Mouse (Mus musculus): Measurements from ENCODE around the gene Atp5g1.

Gene Atp5g1

GRCm38 (mm10) chr11:96073295-96073993 is 2.0 kb downstream of the Atp5g1 start:
- DNase-seq (ENCODE audit: low spot score) = no peak

DNA sequence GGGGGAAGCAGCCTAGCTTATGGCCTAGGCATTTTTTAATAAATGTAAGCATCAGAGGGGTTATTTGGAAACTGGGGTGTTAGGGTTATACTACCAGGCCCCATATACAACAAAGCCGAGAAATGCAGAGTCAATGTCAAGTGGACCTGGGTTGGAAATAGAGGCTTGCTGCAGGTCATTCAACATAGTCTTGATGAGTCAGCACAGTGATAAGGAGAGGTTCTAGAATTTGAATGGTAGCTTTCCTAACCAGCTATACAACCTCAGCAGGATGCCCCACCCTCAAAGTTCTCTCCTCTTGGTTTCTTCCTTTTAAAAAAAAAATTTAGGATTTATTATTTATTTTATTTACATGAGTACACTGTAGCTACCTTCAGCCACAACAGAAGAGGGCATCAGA is 4.5 kb downstream of the Atp5g1 start:
- DNase-seq (ENCODE audit: low spot score) = no peak

DNA sequence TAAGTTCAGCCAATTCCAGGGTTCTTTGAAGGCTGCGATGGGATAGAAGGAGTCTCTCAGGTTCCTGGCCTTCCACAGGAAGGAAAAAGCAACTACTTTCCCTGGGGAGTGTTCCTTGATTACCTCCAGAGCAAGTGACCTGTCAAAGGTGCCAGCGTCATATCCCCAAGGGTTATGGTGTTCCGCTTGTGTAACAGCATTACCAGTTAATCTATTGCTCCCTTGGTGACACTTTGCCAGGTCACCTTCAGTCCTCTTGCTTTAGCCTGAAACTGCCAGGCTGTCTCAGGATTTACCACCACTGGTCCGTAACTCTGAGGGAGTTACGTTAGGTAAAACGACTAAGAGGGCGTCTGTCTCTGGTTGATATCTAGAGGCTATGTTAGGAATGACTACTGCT is 5.1 kb downstream of the Atp5g1 start:
- no peak for DNase-seq (ENCODE audit: low spot score)

GRCm38 (mm10) chr11:96068231-96068630 is 7.2 kb downstream of the Atp5g1 start:
- no peak for DNase-seq (ENCODE audit: low spot score)

GRCm38 (mm10) chr11:96065215-96065911 is 10.1 kb downstream of the Atp5g1 start, which contains the start of gene Ube2z:
Gene Ube2z (minus strand): TSS chr11:96065388.
- peak; percentile 97 for DNase-seq (ENCODE audit: low spot score)

- peak; percentile 53 for DNase-seq (ENCODE audit: low spot score)
Measured at GRCm38 (mm10) chr11:96064521-96065214, 10.8 kb downstream of the Atp5g1 start.

DNA sequence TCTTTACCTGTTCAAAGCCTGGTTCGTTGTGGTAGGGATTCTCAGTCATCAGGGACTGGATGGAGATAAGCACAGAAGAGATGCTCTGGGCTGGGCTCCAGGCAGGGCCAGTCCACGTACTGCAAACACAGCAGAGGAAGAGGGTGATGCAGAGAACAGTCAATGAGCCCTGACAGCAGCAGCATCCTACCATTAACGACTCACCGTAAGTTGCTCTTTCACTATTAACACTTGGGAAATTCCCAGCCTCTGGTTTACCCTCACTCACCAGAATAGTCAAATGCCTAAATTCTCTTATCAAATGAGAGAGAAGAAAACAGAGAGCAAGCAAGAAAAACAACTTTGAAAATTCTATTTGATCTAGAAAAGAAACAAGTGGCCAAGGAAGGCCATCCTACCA is 17.2 kb downstream of the Atp5g1 start:
- no peak for DNase-seq (ENCODE audit: low spot score)

DNA sequence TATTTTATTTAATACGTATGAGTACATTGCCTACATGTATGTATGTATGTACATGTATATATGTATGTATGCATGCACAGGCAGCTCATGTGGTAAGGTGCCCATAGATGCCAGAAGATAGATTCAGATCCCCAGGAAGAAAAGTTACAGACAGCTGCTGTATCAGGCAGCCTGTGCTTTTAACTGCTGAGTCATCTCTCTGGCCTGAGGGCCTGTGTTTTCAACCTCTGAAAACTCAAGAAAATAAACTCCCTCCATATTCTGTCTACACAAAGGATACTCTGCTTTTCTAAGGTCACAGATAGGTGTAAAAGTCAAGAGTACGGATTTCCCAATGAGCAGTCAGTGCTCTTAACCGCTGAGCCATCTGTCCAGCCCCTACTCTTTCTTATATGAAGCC is 24.6 kb downstream of the Atp5g1 start:
- no peak for DNase-seq (ENCODE audit: low spot score)

DNA sequence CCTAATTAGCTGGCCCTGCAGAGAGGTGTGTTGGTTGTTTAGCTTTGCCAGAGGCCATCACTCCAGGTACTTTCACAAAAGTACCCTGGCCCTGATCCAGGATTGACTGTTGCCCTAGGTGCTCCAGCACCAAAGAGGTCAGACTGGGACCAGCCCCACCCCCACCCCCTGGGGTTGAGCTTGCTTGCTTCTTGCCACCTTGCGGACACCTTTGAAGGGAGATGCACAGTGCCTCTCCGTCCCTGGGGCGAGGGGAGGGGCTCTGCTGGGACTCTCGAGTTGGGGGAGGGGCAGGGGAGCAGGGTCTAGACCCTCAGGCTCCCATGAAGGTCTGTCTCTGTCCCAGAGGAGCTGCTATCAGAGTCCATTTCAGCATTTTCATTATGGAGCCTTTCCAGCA is 25.5 kb downstream of the Atp5g1 start:
- DNase-seq (ENCODE audit: low spot score) = no peak

GRCm38 (mm10) chr11:96047469-96048373 is 27.7 kb downstream of the Atp5g1 start:
- no peak for DNase-seq (ENCODE audit: low spot score)

GRCm38 (mm10) chr11:96046793-96047192 is 28.7 kb downstream of the Atp5g1 start:
- DNase-seq (ENCODE audit: low spot score) = no peak

DNA sequence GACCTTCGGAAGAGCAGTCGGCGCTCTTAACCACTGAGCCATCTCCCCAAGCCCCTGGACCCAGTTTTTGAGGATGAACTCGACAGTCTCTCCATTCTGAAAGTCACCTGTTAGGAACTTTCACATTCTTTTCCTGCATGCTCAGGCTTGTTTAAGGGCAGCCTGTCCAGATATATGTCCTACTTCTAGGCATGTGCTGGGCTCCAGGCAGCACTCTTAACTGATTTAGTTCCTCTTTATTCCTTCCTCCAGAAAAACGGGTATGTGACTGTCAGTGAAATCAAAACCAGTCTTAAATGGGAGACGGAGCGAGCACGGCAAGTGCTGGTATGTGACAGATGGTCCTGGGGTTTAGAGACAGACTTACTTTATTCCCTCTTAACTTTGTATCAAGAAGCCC is 29.4 kb downstream of the Atp5g1 start:
- no peak for DNase-seq (ENCODE audit: low spot score)

DNA sequence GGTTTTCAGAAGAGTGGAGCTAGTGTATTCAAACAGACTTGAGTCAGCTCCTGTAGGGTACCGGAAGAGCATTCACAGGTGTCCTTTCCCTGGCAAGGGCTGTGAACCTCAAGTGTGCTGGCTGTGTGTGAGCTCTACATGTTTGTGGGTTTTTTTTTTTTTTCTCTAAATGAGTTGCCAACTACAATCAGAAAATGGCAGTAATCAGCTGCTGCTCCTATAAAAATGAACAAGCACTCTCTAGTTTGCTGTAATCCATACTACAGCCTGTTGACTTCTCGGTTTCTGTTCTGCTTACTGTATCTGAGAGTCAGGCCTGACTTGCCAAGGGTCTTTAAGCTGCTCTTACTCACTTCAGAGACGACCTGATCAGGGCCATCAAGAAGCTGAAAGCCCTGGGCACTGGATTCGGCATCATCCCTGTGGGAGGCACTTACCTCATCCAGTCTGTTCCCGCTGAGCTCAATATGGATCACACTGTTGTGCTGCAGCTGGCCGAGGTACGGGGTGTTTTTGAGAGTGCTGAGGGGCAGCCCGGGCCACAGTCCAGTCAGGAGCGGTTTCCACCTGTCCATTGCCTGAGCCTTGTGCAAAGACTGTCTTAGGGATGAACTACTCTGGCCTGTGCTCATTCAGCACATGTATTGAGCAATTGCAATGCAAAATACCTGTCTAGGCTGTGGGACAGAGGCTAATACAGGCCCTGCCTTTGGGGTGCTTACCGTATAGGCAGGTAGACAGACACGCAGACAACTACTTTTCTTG is 30.5 kb downstream of the Atp5g1 start:
- no peak for DNase-seq (ENCODE audit: low spot score)

GRCm38 (mm10) chr11:96038560-96038959 is 36.9 kb downstream of the Atp5g1 start:
- DNase-seq (ENCODE audit: low spot score) = no peak

DNA sequence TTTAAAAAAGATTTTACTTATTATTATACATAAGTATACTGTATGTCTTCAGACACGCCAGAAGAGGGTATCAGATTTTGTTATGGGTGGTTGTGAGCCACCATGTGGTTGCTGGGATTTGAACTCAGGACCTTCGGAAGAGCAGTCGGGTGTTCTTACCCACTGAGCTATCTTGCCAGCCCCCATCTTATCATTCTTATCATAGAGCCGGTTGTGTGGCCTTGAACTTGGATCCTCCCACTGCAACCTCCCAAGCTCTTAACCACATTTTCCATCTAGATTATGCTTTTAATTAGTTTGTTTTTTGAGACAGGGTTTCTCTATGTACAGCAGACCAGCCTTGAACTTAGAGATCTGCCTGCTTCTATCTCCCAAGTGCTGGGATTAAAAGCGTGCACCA is 38.0 kb downstream of the Atp5g1 start:
- no peak for DNase-seq (ENCODE audit: low spot score)

DNA sequence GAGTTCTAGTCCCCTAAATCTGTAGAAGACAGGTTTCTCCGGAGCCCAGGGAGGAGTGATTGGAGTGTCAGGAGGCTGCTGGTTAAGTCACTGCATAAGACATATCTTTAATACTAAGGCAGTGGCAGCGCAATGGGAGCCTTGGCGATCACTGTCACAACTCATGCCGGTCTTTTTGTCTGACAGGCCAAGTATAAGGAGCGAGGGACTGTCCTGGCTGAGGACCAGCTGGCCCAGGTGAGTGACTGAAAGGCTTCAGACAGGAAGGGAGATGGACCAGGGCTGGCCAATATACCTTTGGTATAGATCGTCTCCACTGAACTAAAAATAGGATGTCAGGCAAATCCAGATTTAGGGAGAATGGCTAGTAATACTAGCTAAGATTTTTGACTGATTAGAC is 40.3 kb downstream of the Atp5g1 start:
- DNase-seq (ENCODE audit: low spot score) = no peak

- peak; percentile 95 for DNase-seq (ENCODE audit: low spot score)
Measured at GRCm38 (mm10) chr11:96034596-96035052, 40.8 kb downstream of the Atp5g1 start, which contains the start of gene Snf8. Gene Snf8 (plus strand): TSS chr11:96034885.

GRCm38 (mm10) chr11:96034116-96034515 is 41.4 kb downstream of the Atp5g1 start:
- DNase-seq (ENCODE audit: low spot score) = no peak

- DNase-seq (ENCODE audit: low spot score) = peak; percentile 50
Measured at GRCm38 (mm10) chr11:96033264-96033663, 42.2 kb downstream of the Atp5g1 start.

GRCm38 (mm10) chr11:96031701-96032100 is 43.8 kb downstream of the Atp5g1 start:
- DNase-seq (ENCODE audit: low spot score) = no peak

DNA sequence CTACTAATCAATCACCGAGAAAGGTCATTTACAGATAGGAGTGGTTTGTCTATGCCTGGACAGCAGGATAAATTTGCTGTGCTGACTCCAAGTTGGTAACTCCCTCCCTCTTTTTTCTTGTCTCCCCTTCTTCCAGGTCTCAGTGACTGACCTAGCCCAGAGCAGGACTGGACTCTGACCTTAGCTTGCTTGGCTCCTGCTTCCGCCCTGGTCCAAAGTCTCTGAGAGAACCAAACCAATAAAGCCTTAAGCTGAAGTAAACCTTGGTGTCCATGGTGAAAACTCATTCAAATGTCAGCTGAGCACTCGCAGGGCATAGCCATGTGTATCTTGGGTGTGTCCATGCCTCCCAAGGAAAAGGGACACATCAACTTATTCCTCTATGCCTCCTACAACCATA is 44.9 kb downstream of the Atp5g1 start:
- DNase-seq (ENCODE audit: low spot score) = no peak
